Mouse (Mus musculus): ENCODE data around the gene Ccdc120. TPM values are rescaled to one million over a fixed set of nuclear protein-coding genes. Genes with fewer than 3 reads are reported as not detected.
A peak's percentile ranks its signal among the peaks of the same experiment; 100 is the strongest.

Gene Ccdc120
- polyA plus RNA-seq, 1 experiment from 2014 or later = 6.5 TPM

DNA sequence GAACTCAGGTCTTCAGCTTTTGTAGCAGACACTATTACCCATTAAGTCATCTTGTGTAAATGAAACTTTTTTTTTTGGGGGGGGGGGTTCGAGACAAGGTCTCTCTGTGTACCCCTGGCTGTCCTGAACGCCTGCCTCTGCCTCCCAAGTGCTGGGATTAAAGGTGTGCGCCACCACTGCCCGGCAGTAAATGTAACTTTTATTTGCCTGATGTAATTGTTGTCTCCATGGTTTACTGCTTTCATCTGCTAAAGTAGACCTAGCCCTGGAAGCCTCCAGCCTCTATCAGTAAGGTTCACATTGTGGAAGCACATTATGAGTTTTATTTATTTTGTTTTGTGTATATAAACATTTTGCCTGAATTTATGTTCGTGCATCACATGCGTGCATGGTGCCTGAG lies 54.2 kb downstream of the Ccdc120 start:
- no peak overlapping the region for H3K9ac ChIP-seq (ENCODE audit: low read depth, low read length)
- no peaks in the 10 kb centered on the region for H3K4me1 ChIP-seq (replicated peaks; ENCODE audit: control insufficient read depth, insufficient read depth, low read length)
- no peaks in the 10 kb centered on the region for H3K9me3 ChIP-seq (ENCODE audit: control insufficient read depth, low read length)
- no peak overlapping the region for H3K27ac ChIP-seq (ENCODE audit: low read depth, low read length)
- H3K27me3 ChIP-seq (replicated peaks; ENCODE audit: control insufficient read depth, insufficient read depth, low read length) = no peaks in the 10 kb centered on the region
- peak overlapping the region; percentile 48; the same call in 1 of the 2 replicates for H3K4me2 ChIP-seq
- DNase-seq (ENCODE audit: low spot score) = no peak
- WGBS = 41% methylated on average over 6 of the region's 6 CpGs
- H3K4me3 ChIP-seq (ENCODE audit: low read depth, low read length) = peak overlapping the region; percentile 71; the same call in 1 of the 2 replicates
- H3K36me3 ChIP-seq (ENCODE audit: control insufficient read depth, insufficient read depth, low read length) = no peaks in the 10 kb centered on the region
- no peak; the same call in none of the 2 replicates for ATAC-seq (replicated peaks; ENCODE audit: low FRiP score)

DNA sequence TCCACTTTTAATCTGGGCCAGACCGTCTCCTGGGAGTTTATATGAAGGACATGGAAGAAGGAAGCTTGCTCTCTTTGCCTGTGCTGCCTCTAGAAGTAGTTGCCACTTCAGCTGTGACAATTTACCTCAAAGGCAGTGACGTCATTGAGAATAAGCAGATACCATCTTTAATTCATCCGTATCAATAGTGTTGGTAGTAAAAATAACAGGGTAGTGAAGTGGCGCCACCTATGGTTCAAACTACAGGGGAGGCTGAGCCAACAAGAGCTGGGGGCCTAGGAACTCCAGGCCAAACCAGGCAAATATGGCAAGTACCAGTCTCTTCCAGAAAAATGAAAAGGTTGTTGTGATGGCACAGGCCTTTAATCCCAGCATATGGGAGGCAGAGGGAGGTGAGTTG lies 57.8 kb downstream of the Ccdc120 start:
- no peak for ATAC-seq (replicated peaks; ENCODE audit: low FRiP score)
- 34% methylated on average over 4 of the region's 4 CpGs for WGBS
- H3K4me3 ChIP-seq (ENCODE audit: low read depth, low read length) = no peak overlapping the region

DNA sequence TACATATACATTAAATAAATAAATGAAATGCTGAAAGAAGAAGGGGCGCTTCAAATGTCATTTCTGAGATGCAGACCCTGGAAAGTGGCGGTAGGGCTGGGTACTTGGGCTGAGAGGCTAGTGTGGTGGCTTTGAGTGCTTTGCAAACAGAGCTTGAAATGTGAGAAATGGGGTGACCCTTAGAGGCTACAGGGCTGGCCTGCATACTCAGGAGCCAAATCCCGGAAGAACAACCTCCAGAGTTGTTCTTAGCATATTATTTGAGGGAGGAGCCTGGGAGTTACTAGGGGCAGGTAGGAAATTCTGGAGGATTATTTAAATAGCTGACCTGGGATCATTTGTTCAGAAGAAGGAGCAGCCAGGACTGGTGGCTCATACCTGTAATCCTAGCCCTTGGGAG lies 60.2 kb downstream of the Ccdc120 start:
- no peaks in the 10 kb centered on the region; the same call in 1 of the 2 replicates for H3K27me3 ChIP-seq (replicated peaks; ENCODE audit: control insufficient read depth, insufficient read depth, low read length)
- H3K4me3 ChIP-seq (ENCODE audit: low read depth, low read length) = no peak overlapping the region
- no peak overlapping the region for H3K9ac ChIP-seq (ENCODE audit: low read depth, low read length)
- DNase-seq (ENCODE audit: low spot score) (no peak), ATAC-seq (replicated peaks; ENCODE audit: low FRiP score) (no peak)
- 59% methylated on average over 3 of the region's 3 CpGs for WGBS
- no peak overlapping the region for H3K4me2 ChIP-seq
- no peak overlapping the region for H3K27ac ChIP-seq (ENCODE audit: low read depth, low read length)
- H3K4me1 ChIP-seq (replicated peaks; ENCODE audit: control insufficient read depth, insufficient read depth, low read length) = no peaks in the 10 kb centered on the region
- H3K9me3 ChIP-seq (ENCODE audit: control insufficient read depth, low read length) = no peaks in the 10 kb centered on the region
- H3K36me3 ChIP-seq (ENCODE audit: control insufficient read depth, insufficient read depth, low read length) = no peaks in the 10 kb centered on the region

More for the DNA sequence above, 57.8 kb downstream of the Ccdc120 start:
- Histone ChIP-seq H3K27ac (ENCODE audit: low read depth, low read length) (no peak overlapping the region), H3K36me3 (ENCODE audit: control insufficient read depth, insufficient read depth, low read length) (no peaks in the 10 kb centered on the region), H3K9me3 (ENCODE audit: control insufficient read depth, low read length) (no peaks in the 10 kb centered on the region), H3K4me2 (no peak overlapping the region), H3K4me1 (replicated peaks; ENCODE audit: control insufficient read depth, insufficient read depth, low read length) (no peaks in the 10 kb centered on the region), H3K9ac (ENCODE audit: low read depth, low read length) (no peak overlapping the region), H3K27me3 (replicated peaks; ENCODE audit: control insufficient read depth, insufficient read depth, low read length) (no peaks in the 10 kb centered on the region)
- DNase-seq (ENCODE audit: low spot score) = no peak

DNA sequence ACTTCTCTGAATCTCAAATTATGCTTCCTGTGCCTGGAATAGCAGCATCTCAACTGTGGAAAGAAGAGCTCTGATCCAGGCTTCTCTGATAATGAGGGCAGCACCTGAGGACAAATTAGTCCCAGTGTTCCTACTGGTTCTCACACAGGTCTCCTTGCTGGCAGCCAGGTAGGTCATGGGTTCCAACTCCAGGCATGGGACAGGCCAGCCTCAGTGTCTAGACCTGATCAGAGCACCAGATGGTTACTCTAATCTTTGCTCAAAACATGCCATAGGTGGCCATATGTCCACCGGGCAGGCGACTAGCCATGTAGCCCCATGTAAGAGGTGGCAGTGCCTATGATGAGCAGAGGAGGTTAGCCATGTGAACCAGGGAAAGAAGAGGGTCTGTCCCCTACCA lies 62.4 kb downstream of the Ccdc120 start:
- Histone ChIP-seq H3K4me1 (replicated peaks; ENCODE audit: control insufficient read depth, insufficient read depth, low read length) (no peaks in the 10 kb centered on the region), H3K9me3 (ENCODE audit: control insufficient read depth, low read length) (no peaks in the 10 kb centered on the region), H3K4me2 (no peak overlapping the region), H3K27me3 (replicated peaks; ENCODE audit: control insufficient read depth, insufficient read depth, low read length) (no peaks in the 10 kb centered on the region; the same call in 1 of the 2 replicates), H3K9ac (ENCODE audit: low read depth, low read length) (no peak overlapping the region), H3K4me3 (ENCODE audit: low read depth, low read length) (no peak overlapping the region), H3K36me3 (ENCODE audit: control insufficient read depth, insufficient read depth, low read length) (no peaks in the 10 kb centered on the region), H3K27ac (ENCODE audit: low read depth, low read length) (no peak overlapping the region)
- no peak for ATAC-seq (replicated peaks; ENCODE audit: low FRiP score)
- WGBS = 82% methylated on average over 2 of the region's 2 CpGs
- no peak for DNase-seq (ENCODE audit: low spot score)

Other genes starting within 250 kb of the Ccdc120 start
- 0.06 TPM in 1 of 2 replicates, not detected in the other for gene Foxp3, start 177.3 kb downstream of the Ccdc120 start, polyA plus RNA-seq (2014; fragmentation: Nextera tagmentation; extraction: Ambion mirVana)
- gene Ppp1r3f, start 176.6 kb downstream of the Ccdc120 start, polyA plus RNA-seq (2014; fragmentation: Nextera tagmentation; extraction: Ambion mirVana) = 0.49 and 1.4 TPM in 2 replicates
- 32.5 and 35.3 TPM in 2 replicates for gene Ccdc22, start 145.4 kb downstream of the Ccdc120 start, polyA plus RNA-seq (2014; fragmentation: Nextera tagmentation; extraction: Ambion mirVana)
- gene Cacna1f, start 143.8 kb downstream of the Ccdc120 start, polyA plus RNA-seq (2014; fragmentation: Nextera tagmentation; extraction: Ambion mirVana) = 0.03 and 0.08 TPM in 2 replicates
- 0.69 and 0.95 TPM in 2 replicates for gene Syp, start 112.4 kb downstream of the Ccdc120 start, polyA plus RNA-seq (2014; fragmentation: Nextera tagmentation; extraction: Ambion mirVana)
- 2.7 and 4.0 TPM in 2 replicates for gene Prickle3, start 93.6 kb downstream of the Ccdc120 start, polyA plus RNA-seq (2014; fragmentation: Nextera tagmentation; extraction: Ambion mirVana)
- gene Plp2, start 79.5 kb downstream of the Ccdc120 start, polyA plus RNA-seq (2014; fragmentation: Nextera tagmentation; extraction: Ambion mirVana) = 78.2 and 79.5 TPM in 2 replicates
- 0.06 TPM in 1 of 2 replicates, not detected in the other for gene Magix, start 69.7 kb downstream of the Ccdc120 start, polyA plus RNA-seq (2014; fragmentation: Nextera tagmentation; extraction: Ambion mirVana)
- gene Gpkow, start 53.8 kb downstream of the Ccdc120 start, polyA plus RNA-seq (2014; fragmentation: Nextera tagmentation; extraction: Ambion mirVana) = 30.0 and 33.4 TPM in 2 replicates
- gene Wdr45, start 36.6 kb downstream of the Ccdc120 start, polyA plus RNA-seq (2014; fragmentation: Nextera tagmentation; extraction: Ambion mirVana) = 13.7 and 15.2 TPM in 2 replicates
- not detected in 2 replicates for gene Gm45208, start 28.7 kb downstream of the Ccdc120 start, polyA plus RNA-seq (2014; fragmentation: Nextera tagmentation; extraction: Ambion mirVana)
- 29.8 and 32.0 TPM in 2 replicates for gene Praf2, start 22.5 kb downstream of the Ccdc120 start, polyA plus RNA-seq (2014; fragmentation: Nextera tagmentation; extraction: Ambion mirVana)
- 15.9 and 16.0 TPM in 2 replicates for gene Tfe3, start 11.7 kb upstream of the Ccdc120 start, polyA plus RNA-seq (2014; fragmentation: Nextera tagmentation; extraction: Ambion mirVana)
- gene Gripap1, start 38.9 kb upstream of the Ccdc120 start, polyA plus RNA-seq (2014; fragmentation: Nextera tagmentation; extraction: Ambion mirVana) = 45.0 and 47.2 TPM in 2 replicates
- 0.84 and 0.94 TPM in 2 replicates for gene Kcnd1, start 71.4 kb upstream of the Ccdc120 start, polyA plus RNA-seq (2014; fragmentation: Nextera tagmentation; extraction: Ambion mirVana)
- gene Otud5, start 90.5 kb upstream of the Ccdc120 start, polyA plus RNA-seq (2014; fragmentation: Nextera tagmentation; extraction: Ambion mirVana) = 32.2 and 33.1 TPM in 2 replicates
- 6.8 and 8.5 TPM in 2 replicates for gene Pim2, start 127.4 kb upstream of the Ccdc120 start, polyA plus RNA-seq (2014; fragmentation: Nextera tagmentation; extraction: Ambion mirVana)
- gene Slc35a2, start 133.1 kb upstream of the Ccdc120 start, polyA plus RNA-seq (2014; fragmentation: Nextera tagmentation; extraction: Ambion mirVana) = 12.5 and 14.4 TPM in 2 replicates
- gene Pqbp1, start 148.4 kb upstream of the Ccdc120 start, polyA plus RNA-seq (2014; fragmentation: Nextera tagmentation; extraction: Ambion mirVana) = 91.5 and 95.3 TPM in 2 replicates
- 153 and 156 TPM in 2 replicates for gene Timm17b, start 148.5 kb upstream of the Ccdc120 start, polyA plus RNA-seq (2014; fragmentation: Nextera tagmentation; extraction: Ambion mirVana)
- gene Gm10491, start 156.9 kb upstream of the Ccdc120 start, polyA plus RNA-seq (2014; fragmentation: Nextera tagmentation; extraction: Ambion mirVana) = not detected in 2 replicates
- not detected in 2 replicates for gene Gm10490, start 158.6 kb upstream of the Ccdc120 start, polyA plus RNA-seq (2014; fragmentation: Nextera tagmentation; extraction: Ambion mirVana)
- gene Pcsk1n, start 168.9 kb upstream of the Ccdc120 start, polyA plus RNA-seq (2014; fragmentation: Nextera tagmentation; extraction: Ambion mirVana) = 0.56 and 0.67 TPM in 2 replicates
- gene Eras, start 177.7 kb upstream of the Ccdc120 start, polyA plus RNA-seq (2014; fragmentation: Nextera tagmentation; extraction: Ambion mirVana) = not detected in 2 replicates
- gene Hdac6, start 197.0 kb upstream of the Ccdc120 start, polyA plus RNA-seq (2014; fragmentation: Nextera tagmentation; extraction: Ambion mirVana) = 21.1 and 22.5 TPM in 2 replicates
- 157 and 162 TPM in 2 replicates for gene Gata1, start 227.2 kb upstream of the Ccdc120 start, polyA plus RNA-seq (2014; fragmentation: Nextera tagmentation; extraction: Ambion mirVana)